ENCODE assay signal across 18 mouse cellular contexts in genomic region chr1:120605521-120606310, GRCm38 (mm10). TPM values are rescaled to one million over a fixed set of nuclear protein-coding genes. Genes with fewer than 3 reads are reported as not detected.
DNase-seq lines count a peak whose midpoint lies in the region; ATAC-seq and TF ChIP-seq lines count a peak whose summit lies in the region.
"Had no signal": no experiment of that assay in that cellular context is flagged by ENCODE, and none has a peak within 500 bp of the region (broad histone marks: within the 10 kb centered on the region; RNA-seq: fewer than 3 reads in every experiment).

No protein-coding gene starts in this region.

- H3K9me3 ChIP-seq in embryonic facial prominence, embryonic 14.5 days (ENCODE audit: control insufficient read depth, low read length): no peaks in the 10 kb centered on the region
- no peaks in the 10 kb centered on the region for H3K9me3 ChIP-seq in hindbrain, postnatal 0 days (ENCODE audit: low read length)
- no peaks in the 10 kb centered on the region for H3K9me3 ChIP-seq in midbrain, embryonic 15.5 days
- H3K9me3 ChIP-seq: forebrain, embryonic 13.5 days; lung, embryonic 15.5 days had no signal

- no peaks in the 10 kb centered on the region for H3K36me3 ChIP-seq in embryonic facial prominence, embryonic 14.5 days (ENCODE audit: control insufficient read depth, insufficient read depth, low read length)
- H3K36me3 ChIP-seq in hindbrain, postnatal 0 days (ENCODE audit: insufficient read depth, low read length): no peaks in the 10 kb centered on the region
- H3K36me3 ChIP-seq in midbrain, embryonic 15.5 days (replicated peaks): no peaks in the 10 kb centered on the region
- H3K36me3 ChIP-seq: lung, embryonic 15.5 days had no signal

- no peak for TF ChIP-seq CTCF in hindbrain, postnatal 0 days (IDR thresholded peaks at IDR 0.05; ENCODE audit: low read depth)

- peak overlapping the region; percentile 84 for H3K4me2 ChIP-seq in embryonic facial prominence, embryonic 14.5 days (ENCODE audit: low read depth, low read length)
- peak overlapping the region; percentile 62 for H3K4me2 ChIP-seq in hindbrain, postnatal 0 days (ENCODE audit: low read depth, low read length)
- H3K4me2 ChIP-seq in midbrain, embryonic 15.5 days: peak overlapping the region; percentile 67

- H3K27me3 ChIP-seq in embryonic facial prominence, embryonic 14.5 days (replicated peaks; ENCODE audit: control insufficient read depth, insufficient read depth, low read length): peaks cover 96% of the 10 kb centered on the region
- peaks cover 47% of the 10 kb centered on the region for H3K27me3 ChIP-seq in hindbrain, postnatal 0 days (ENCODE audit: insufficient read depth, low read length)
- H3K27me3 ChIP-seq in midbrain, embryonic 15.5 days (replicated peaks): peaks cover 56% of the 10 kb centered on the region

- H3K9ac ChIP-seq in embryonic facial prominence, embryonic 14.5 days (ENCODE audit: low read depth, low read length): no peak overlapping the region; the same call in 1 of the 2 replicates
- H3K9ac ChIP-seq in hindbrain, postnatal 0 days (replicated peaks; ENCODE audit: low read length): no peak overlapping the region; the same call in 1 of the 2 replicates
- H3K9ac ChIP-seq in midbrain, embryonic 15.5 days: peak overlapping the region; percentile 65
- H3K9ac ChIP-seq: forebrain, embryonic 13.5 days; lung, embryonic 15.5 days had no signal

- 21% methylated on average over 6 of the region's 6 CpGs for WGBS in embryonic facial prominence, embryonic 14.5 days
- WGBS in hindbrain, postnatal 0 days: 11% methylated on average over 6 of the region's 6 CpGs
- WGBS in midbrain, embryonic 15.5 days: 16% methylated on average over 6 of the region's 6 CpGs

- H3K4me3 ChIP-seq in embryonic facial prominence, embryonic 14.5 days (ENCODE audit: low read depth, low read length): peak overlapping the region; percentile 52
- H3K4me3 ChIP-seq in hindbrain, postnatal 0 days (ENCODE audit: low read length): peak overlapping the region; percentile 53
- H3K4me3 ChIP-seq in midbrain, embryonic 15.5 days: peak overlapping the region; percentile 49
- H3K4me3 ChIP-seq: forebrain, embryonic 13.5 days; heart, adult 2 months; lung, embryonic 15.5 days had no signal

- peaks cover 4% of the 10 kb centered on the region; the same call in 1 of the 2 replicates for H3K4me1 ChIP-seq in embryonic facial prominence, embryonic 14.5 days (ENCODE audit: control insufficient read depth, insufficient read depth, low read length)
- H3K4me1 ChIP-seq in hindbrain, postnatal 0 days (ENCODE audit: insufficient read depth, low read length): no peaks in the 10 kb centered on the region
- H3K4me1 ChIP-seq in midbrain, embryonic 15.5 days: peaks cover 30% of the 10 kb centered on the region

- DNase-seq in 3T3-L1 (ENCODE audit: low read depth, low spot score): peak; percentile 33
- no peak for DNase-seq in embryonic facial prominence, embryonic 14.5 days (ENCODE audit: low spot score)
- no peak for DNase-seq in hindbrain, postnatal 0 days (ENCODE audit: low spot score)
- no peak for DNase-seq in kidney, postnatal 4 days
- no peak for DNase-seq in cerebellum, adult 18-20 months
- no peak for DNase-seq in c-Kit-positive CD71-positive TER-119-positive erythroid progenitor cells, embryonic 14.5 days (ENCODE audit: low spot score)
- DNase-seq: cerebellum, adult 11-12 months; heart, adult 2 months; kidney, adult 11 months; kidney, postnatal 36 days; layer of hippocampus, postnatal 36 days had no signal

- ATAC-seq in embryonic facial prominence, embryonic 14.5 days (ENCODE audit: low read depth): no peak
- no peak for ATAC-seq in hindbrain, postnatal 0 days
- ATAC-seq in midbrain, embryonic 15.5 days (replicated peaks): no peak
- ATAC-seq in megakaryocyte progenitor cell, adult 5-6 weeks (replicated peaks; ENCODE audit: poor library complexity): no peak
- ATAC-seq: CD4-positive, CD25-positive, alpha-beta regulatory T cell, adult 4 months had no signal

- H3K27ac ChIP-seq in embryonic facial prominence, embryonic 14.5 days (replicated peaks; ENCODE audit: low read depth, low read length): no peak overlapping the region
- H3K27ac ChIP-seq in hindbrain, postnatal 0 days: no peak overlapping the region
- H3K27ac ChIP-seq in midbrain, embryonic 15.5 days: peak overlapping the region; percentile 86
- H3K27ac ChIP-seq: forebrain, embryonic 13.5 days; heart, adult 2 months; lung, embryonic 15.5 days had no signal

RNA-seq across cellular contexts. Expression of gene En1, which starts 3.5 kb away (rescaled TPM):
- polyA plus RNA-seq in embryonic facial prominence, embryonic 14.5 days (2014; fragmentation: Nextera tagmentation; extraction: Ambion mirVana): 2.0 TPM in 2 replicates
- total RNA-seq in hindbrain, postnatal 0 days (2014; rRNA removed): 13.0 and 13.2 TPM in 2 replicates
- 6.3 and 6.9 TPM in 2 replicates for polyA plus RNA-seq in hindbrain, postnatal 0 days (2015; fragmentation: Nextera tagmentation; extraction: Ambion mirVana)
- polyA plus RNA-seq in midbrain, embryonic 15.5 days (2015; fragmentation: Nextera tagmentation; extraction: Ambion mirVana): 9.3 and 12.5 TPM in 2 replicates
- total RNA-seq in megakaryocyte progenitor cell, adult 5-6 weeks (2015): not detected in 2 replicates
- total RNA-seq in megakaryocyte progenitor cell, adult 5-6 weeks (2017): not detected in 2 replicates
- total RNA-seq: heart, adult 2 months; heart, postnatal 25 days; layer of hippocampus, postnatal 36 days; megakaryocyte-erythroid progenitor cell, adult 5-6 weeks had no signal
- polyA plus RNA-seq: CD4-positive, CD25-positive, alpha-beta regulatory T cell, adult 4 months; forebrain, embryonic 13.5 days; heart, adult 2 months; lung, embryonic 15.5 days had no signal
